Mouse (Mus musculus): ENCODE data around the gene Spon1. TPM values are rescaled to one million over a fixed set of nuclear protein-coding genes. Genes with fewer than 3 reads are reported as not detected.

Spon1 gene
- polyA plus RNA-seq, 1 experiment from 2014 or later = 72.9 TPM

DNA sequence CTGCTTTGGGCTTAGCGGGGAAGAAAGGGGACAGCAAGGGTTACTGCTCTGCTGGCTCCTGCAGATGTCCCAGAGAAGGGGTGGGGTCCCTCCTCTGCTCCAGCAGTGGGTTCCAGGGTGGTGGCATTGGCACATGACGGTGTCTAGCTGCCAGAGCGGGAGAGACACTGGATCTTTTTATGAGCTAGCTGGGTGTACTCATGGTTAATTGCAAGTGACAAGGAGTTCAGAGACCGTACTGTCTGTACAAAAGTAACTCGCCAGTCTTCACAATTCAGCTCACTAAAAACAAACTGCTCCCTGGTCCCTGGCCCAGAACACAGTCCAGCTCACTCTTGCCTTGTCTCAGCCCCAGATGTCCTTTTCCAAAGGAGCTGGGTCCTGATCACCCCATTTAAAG is 26.2 kb downstream of the Spon1 start:
- Histone ChIP-seq H3K9ac (peak overlapping the region; percentile 54), H3K36me3 (peaks cover 37% of the 10 kb centered on the region), H3K4me1 (peaks cover 54% of the 10 kb centered on the region), H3K27ac (replicated peaks) (peak overlapping the region; percentile 51), H3K27me3 (replicated peaks) (no peaks in the 10 kb centered on the region), H3K4me3 (no peak overlapping the region), H3K4me2 (no peak overlapping the region), H3K9me3 (peaks cover 4% of the 10 kb centered on the region; the same call in 1 of the 2 replicates)
- WGBS = 67% methylated on average over 5 of the region's 5 CpGs
- ATAC-seq (ENCODE audit: extremely low read depth, insufficient number of reproducible peaks, low FRiP score, low TSS enrichment) = no peak

DNA sequence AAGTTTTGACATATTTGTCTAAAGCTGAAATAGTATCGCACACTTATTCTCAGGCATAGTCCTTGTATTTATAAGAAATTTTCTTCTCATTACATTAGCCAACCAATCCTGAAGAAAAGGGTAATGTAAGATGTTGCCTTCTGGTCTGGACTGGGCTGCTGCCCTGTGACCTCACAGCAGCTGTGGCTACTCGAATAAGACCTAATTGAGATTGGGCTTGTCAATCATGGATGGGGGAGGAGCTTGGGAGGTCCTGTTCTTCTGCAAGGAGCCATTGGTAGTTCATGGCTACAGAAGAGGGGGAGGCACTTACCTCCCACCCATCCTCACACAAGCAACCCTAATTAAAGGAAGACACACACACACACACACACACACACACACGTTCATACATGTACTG is 27.1 kb downstream of the Spon1 start:
- ATAC-seq (ENCODE audit: extremely low read depth, insufficient number of reproducible peaks, low FRiP score, low TSS enrichment) = no peak
- Histone ChIP-seq H3K4me1 (peaks cover 48% of the 10 kb centered on the region), H3K4me3 (no peak overlapping the region), H3K9ac (no peak overlapping the region), H3K9me3 (peaks cover 4% of the 10 kb centered on the region; the same call in 1 of the 2 replicates), H3K4me2 (no peak overlapping the region), H3K36me3 (peaks cover 38% of the 10 kb centered on the region), H3K27me3 (replicated peaks) (no peaks in the 10 kb centered on the region), H3K27ac (replicated peaks) (no peak overlapping the region; the same call in 1 of the 2 replicates)
- WGBS = 69% methylated on average over 3 of the region's 3 CpGs

DNA sequence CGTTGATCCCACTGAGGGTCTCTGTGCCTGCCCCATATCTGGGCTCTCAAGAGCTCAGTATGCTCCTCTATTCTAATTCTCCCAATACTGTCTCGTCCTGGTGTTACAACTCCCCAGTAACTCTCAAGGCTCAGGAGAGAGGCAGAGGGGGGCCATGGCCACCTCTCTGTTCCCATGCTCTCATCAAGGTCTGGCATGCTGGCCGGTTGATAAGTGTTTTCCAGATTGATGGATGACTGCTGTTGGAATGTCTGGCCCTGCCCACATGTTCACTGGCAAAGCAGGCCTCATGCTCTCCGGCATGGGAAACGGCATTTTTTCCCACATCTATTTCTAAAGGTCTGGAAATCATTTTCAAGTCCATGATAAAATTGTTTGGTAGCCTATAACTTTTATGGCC is 29.4 kb downstream of the Spon1 start:
- Histone ChIP-seq H3K9me3 (peaks cover 4% of the 10 kb centered on the region; the same call in 1 of the 2 replicates), H3K4me2 (no peak overlapping the region), H3K4me3 (no peak overlapping the region), H3K27me3 (replicated peaks) (no peaks in the 10 kb centered on the region), H3K36me3 (peaks cover 21% of the 10 kb centered on the region), H3K9ac (no peak overlapping the region), H3K27ac (replicated peaks) (peak overlapping the region; percentile 77), H3K4me1 (peaks cover 42% of the 10 kb centered on the region)
- WGBS = 25% methylated on average over 5 of the region's 5 CpGs
- no peak; the same call in 1 of the 2 replicates for ATAC-seq (ENCODE audit: extremely low read depth, insufficient number of reproducible peaks, low FRiP score, low TSS enrichment)

DNA sequence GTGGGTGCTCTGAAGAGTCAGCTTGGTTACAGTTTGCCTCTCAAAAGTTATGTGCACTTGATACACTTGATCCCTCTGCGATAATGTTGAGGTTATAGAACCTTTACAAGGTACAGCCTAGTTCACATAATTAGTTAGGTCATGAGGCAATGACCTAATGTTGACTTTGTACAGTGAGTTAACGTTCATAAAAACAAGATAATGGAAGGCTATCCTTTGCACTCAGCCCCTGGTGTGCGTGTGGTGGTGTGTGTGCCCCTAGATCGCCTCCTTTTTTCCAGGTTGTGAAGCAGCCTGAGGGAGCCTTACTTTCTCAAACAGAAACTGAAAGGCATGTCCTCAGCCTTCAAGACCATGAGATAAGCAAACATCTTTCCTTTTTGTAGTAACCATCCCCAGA is 31.3 kb downstream of the Spon1 start:
- Histone ChIP-seq H3K27me3 (replicated peaks) (no peaks in the 10 kb centered on the region), H3K9me3 (peaks cover 4% of the 10 kb centered on the region; the same call in 1 of the 2 replicates), H3K9ac (no peak overlapping the region), H3K36me3 (0 out of 2 replicates have a peak, but pooled peaks cover 10% of the 10 kb centered on the region), H3K4me2 (no peak overlapping the region), H3K4me1 (peaks cover 33% of the 10 kb centered on the region), H3K27ac (replicated peaks) (no peak overlapping the region), H3K4me3 (no peak overlapping the region)
- 78% methylated on average over 4 of the region's 4 CpGs for WGBS
- ATAC-seq (ENCODE audit: extremely low read depth, insufficient number of reproducible peaks, low FRiP score, low TSS enrichment) = no peak

DNA sequence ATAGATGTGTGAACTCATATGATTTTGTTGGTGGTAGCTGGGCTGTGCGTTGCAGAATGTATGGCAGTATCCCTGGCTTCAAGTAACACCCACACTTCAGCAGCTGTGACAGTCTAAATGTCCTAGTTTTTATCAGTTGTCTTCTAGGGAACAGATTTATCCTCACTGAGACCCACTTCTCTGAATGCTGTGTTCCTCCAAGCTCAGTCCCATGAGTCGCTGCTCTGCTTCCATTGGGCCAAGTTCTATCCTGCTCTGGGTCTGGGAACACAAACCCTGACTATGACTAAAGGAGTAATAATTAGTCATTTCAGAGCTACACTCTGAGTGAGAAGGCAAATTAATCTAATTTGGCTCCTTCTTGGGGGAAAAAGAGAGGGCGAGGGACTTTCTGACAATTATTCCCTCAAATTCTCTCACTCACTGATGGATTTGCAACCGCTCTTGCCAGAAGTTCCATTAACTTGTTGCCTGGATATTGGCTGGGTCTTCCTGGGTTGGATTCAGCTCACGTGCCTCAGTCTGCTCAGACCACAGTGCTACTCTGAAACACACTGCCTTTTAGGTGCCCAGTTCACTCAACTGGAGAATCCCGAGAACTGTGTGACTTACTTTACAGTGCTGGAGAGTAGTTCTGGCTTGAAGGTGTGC is 32.9 kb downstream of the Spon1 start:
- H3K4me2 ChIP-seq = no peak overlapping the region
- 0 out of 2 replicates have a peak, but pooled peaks cover 7% of the 10 kb centered on the region for H3K36me3 ChIP-seq
- H3K4me3 ChIP-seq = no peak overlapping the region
- ATAC-seq (ENCODE audit: extremely low read depth, insufficient number of reproducible peaks, low FRiP score, low TSS enrichment) = no peak
- peaks cover 24% of the 10 kb centered on the region for H3K4me1 ChIP-seq
- no peak overlapping the region for H3K27ac ChIP-seq (replicated peaks)
- H3K27me3 ChIP-seq (replicated peaks) = no peaks in the 10 kb centered on the region
- WGBS = 81% methylated on average over 6 of the region's 6 CpGs
- no peak overlapping the region for H3K9ac ChIP-seq
- peaks cover 4% of the 10 kb centered on the region; the same call in 1 of the 2 replicates for H3K9me3 ChIP-seq

DNA sequence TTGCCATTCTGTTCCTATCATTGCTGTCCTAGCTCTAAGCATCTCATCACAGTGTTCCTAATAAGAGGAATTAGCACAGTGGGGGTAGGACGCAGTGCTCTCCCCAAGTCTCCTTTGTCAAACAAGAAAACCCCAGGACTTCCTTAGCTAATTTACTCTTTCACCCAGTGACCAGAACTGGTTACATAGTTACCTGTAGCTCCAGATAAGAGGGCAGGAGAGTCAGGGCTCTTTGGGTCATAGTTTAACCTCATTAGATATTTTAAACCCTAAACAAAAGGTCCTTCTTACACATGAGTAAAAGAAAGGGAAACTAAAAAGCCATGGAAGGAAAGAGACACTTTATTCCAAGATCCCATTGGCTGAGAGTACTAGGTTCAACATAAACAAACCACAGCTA is 44.0 kb downstream of the Spon1 start:
- WGBS = 87% methylated on average over 1 of the region's 1 CpGs

DNA sequence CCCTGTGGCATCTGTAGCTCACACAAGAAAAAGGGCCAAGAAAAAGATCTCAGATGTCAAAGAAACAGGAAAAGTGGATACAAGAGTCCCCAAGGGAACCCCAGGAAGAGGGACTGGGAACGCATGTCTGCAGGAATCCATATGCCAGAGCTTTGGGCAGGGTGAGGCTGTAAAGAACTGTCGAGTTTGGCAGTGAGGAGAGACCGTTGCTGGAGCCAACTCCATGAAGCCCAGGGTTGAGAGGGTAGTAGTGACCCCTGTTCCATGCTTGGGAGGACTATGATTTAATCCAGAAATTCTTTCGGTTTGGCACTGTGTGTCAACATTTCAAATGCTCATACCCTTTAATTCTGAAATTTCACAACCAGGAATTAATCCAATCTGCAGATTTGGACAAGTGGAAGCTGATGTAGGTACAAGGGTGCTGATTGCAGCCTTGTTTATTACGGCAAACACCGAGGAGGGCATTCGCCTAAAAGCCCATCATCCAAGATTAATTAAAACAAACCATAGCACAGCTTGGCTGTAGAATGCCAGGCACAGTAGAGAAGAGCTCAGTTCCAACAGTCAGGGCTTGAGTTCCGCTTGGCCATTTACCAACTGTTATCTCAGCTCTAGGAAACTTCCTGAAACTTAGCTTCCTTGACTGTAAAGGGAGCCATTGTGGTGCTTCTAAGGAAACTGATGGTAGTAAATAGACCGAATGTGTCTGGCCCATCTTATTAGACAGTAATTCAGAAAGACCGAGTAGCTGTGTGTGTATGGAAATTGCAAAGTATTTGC is 45.8 kb downstream of the Spon1 start:
- 55% methylated on average over 10 of the region's 10 CpGs for whole genome bisulfite sequencing
- H3K4me2 ChIP-seq = no peak overlapping the region
- H3K9me3 ChIP-seq = no peaks in the 10 kb centered on the region; the same call in 1 of the 2 replicates
- H3K27me3 ChIP-seq (replicated peaks) = no peaks in the 10 kb centered on the region
- ATAC-seq (ENCODE audit: extremely low read depth, insufficient number of reproducible peaks, low FRiP score, low TSS enrichment) = no peak
- 0 out of 2 replicates have a peak, but pooled peaks cover 3% of the 10 kb centered on the region for H3K36me3 ChIP-seq
- H3K4me1 ChIP-seq = peaks cover 45% of the 10 kb centered on the region
- H3K27ac ChIP-seq (replicated peaks) = peak overlapping the region; percentile 48
- H3K4me3 ChIP-seq = no peak overlapping the region
- H3K9ac ChIP-seq = no peak overlapping the region

More for the DNA sequence above, 44.0 kb downstream of the Spon1 start:
- H3K27me3 ChIP-seq (replicated peaks) = no peaks in the 10 kb centered on the region
- 0 out of 2 replicates have a peak, but pooled peaks cover 3% of the 10 kb centered on the region for H3K36me3 ChIP-seq
- no peak overlapping the region for H3K27ac ChIP-seq (replicated peaks)
- H3K4me1 ChIP-seq = peaks cover 29% of the 10 kb centered on the region
- H3K9ac ChIP-seq = no peak overlapping the region
- no peak for ATAC-seq (ENCODE audit: extremely low read depth, insufficient number of reproducible peaks, low FRiP score, low TSS enrichment)
- H3K4me3 ChIP-seq = no peak overlapping the region
- H3K9me3 ChIP-seq = no peaks in the 10 kb centered on the region; the same call in 1 of the 2 replicates
- no peak overlapping the region for H3K4me2 ChIP-seq

DNA sequence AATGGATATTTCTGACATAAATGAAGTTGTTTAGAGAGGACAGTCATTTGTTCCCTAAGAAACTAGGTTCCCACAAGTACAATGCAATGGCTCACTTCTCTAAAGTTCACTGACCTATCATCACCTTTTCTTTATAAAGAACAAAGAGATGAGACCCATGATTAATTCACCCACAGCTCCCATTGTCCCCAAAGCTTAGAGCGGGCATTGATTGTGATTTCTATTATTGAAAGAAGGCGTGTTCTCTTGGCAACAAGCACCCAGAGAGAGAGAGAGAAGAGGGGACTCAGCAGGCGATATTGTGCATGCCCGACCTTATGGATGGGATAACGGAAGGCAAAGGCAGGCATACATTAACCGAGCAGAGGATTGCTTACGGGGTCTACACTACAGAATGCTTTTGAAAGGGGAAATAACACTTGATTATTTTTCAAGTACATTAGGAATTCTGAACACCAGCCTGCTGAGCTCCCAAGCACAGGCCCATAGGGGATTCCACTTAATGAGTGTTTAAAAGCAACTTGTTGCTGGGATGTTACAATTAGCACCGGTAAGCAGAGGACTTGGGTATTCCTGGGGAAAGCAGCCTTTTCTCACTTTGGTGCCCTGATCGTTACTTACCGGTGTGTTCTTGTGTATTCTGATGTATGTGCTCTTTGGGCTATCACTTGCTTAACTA is 48.4 kb downstream of the Spon1 start:
- H3K27me3 ChIP-seq (replicated peaks) = no peaks in the 10 kb centered on the region
- WGBS = 89% methylated on average over 10 of the region's 10 CpGs
- H3K9ac ChIP-seq = no peak overlapping the region
- H3K4me1 ChIP-seq = peaks cover 67% of the 10 kb centered on the region
- H3K9me3 ChIP-seq = no peaks in the 10 kb centered on the region
- no peak overlapping the region for H3K4me2 ChIP-seq
- no peaks in the 10 kb centered on the region for H3K36me3 ChIP-seq
- ATAC-seq (ENCODE audit: extremely low read depth, insufficient number of reproducible peaks, low FRiP score, low TSS enrichment) = no peak
- no peak overlapping the region for H3K27ac ChIP-seq (replicated peaks)
- no peak overlapping the region for H3K4me3 ChIP-seq

DNA sequence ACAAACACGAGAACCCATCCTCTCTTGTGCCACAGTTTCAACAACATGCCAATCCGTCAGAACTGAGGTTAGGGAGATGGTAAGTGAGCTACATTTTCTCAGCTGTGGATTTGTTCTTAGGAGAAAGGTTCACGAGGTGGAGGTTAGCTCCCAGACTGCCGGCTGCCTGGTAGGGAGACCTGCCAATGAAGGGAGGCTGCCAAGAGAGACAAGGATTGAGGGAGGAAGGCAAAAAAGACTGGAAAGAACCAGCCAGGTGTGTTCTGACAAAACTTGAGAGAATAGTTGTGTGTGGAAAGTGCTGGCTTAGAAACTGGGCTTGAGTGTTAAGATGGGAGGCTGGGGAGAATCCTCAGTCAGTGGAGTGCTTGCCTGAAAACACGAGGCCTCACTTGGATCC is 49.9 kb downstream of the Spon1 start:
- Histone ChIP-seq H3K9ac (peak overlapping the region; percentile 29; the same call in 1 of the 2 replicates), H3K4me1 (peaks cover 73% of the 10 kb centered on the region), H3K4me3 (no peak overlapping the region), H3K27ac (replicated peaks) (peak overlapping the region; percentile 80), H3K36me3 (no peaks in the 10 kb centered on the region), H3K4me2 (no peak overlapping the region), H3K27me3 (replicated peaks) (no peaks in the 10 kb centered on the region), H3K9me3 (no peaks in the 10 kb centered on the region)
- WGBS = 58% methylated on average over 5 of the region's 5 CpGs
- ATAC-seq (ENCODE audit: extremely low read depth, insufficient number of reproducible peaks, low FRiP score, low TSS enrichment) = no peak

DNA sequence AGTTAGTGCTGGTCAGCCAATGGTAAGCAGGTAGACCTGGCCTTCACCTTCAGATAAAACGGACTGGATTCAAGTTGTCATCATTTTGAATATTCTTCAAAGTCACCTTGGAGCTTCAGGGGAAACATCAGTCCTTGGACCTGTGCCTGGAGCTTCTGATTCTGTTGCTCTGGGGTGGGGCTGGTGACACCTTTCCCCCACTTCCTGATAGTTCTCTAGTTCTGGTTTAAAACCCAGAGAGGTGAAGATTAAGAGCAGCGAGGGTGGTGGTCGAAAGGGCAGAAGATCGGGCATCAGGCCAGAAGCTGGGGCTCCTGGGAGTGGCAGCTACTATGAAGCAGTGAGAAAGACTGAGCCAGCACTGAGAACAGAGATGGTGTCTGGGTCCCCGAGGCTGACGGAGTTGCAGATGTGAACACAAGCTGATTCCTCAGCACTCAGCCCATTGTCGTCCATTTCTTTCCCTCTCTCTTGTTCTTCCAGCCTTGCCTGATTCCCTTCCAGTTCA is 51.1 kb downstream of the Spon1 start:
- ATAC-seq (ENCODE audit: extremely low read depth, insufficient number of reproducible peaks, low FRiP score, low TSS enrichment) = no peak
- H3K9ac ChIP-seq = no peak overlapping the region
- H3K4me3 ChIP-seq = no peak overlapping the region
- peak overlapping the region; percentile 80 for H3K27ac ChIP-seq (replicated peaks)
- 24% methylated on average over 7 of the region's 7 CpGs for WGBS
- no peaks in the 10 kb centered on the region for H3K9me3 ChIP-seq
- H3K27me3 ChIP-seq (replicated peaks) = no peaks in the 10 kb centered on the region
- H3K4me1 ChIP-seq = peaks cover 70% of the 10 kb centered on the region
- H3K36me3 ChIP-seq = no peaks in the 10 kb centered on the region
- H3K4me2 ChIP-seq = no peak overlapping the region

DNA sequence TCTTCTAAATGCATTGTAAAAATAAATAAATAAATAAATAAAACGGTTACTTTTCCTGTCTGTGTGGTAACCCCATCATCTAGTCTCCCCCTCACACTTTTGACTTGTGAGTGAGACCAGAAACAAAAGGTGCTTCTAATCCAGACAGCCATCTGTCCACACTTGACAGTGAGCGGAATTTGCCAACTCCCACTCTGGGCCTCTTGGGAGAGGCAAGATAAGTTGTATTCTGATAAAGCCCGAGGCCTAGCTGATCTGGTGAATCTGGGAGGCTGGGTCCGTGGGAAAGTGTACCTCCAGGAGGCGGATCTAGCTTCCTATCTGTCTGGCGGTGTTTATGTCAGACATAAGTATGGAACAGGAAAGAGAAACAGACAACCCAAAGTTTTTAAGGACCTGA is 52.3 kb downstream of the Spon1 start:
- 0 out of 2 replicates have a peak overlapping the region, but pooled peaks have one; percentile 12 for H3K9ac ChIP-seq
- H3K9me3 ChIP-seq = no peaks in the 10 kb centered on the region
- no peak overlapping the region for H3K4me3 ChIP-seq
- peak overlapping the region; percentile 80 for H3K27ac ChIP-seq (replicated peaks)
- no peak for ATAC-seq (ENCODE audit: extremely low read depth, insufficient number of reproducible peaks, low FRiP score, low TSS enrichment)
- WGBS = 7% methylated on average over 6 of the region's 6 CpGs
- peaks cover 73% of the 10 kb centered on the region for H3K4me1 ChIP-seq
- H3K27me3 ChIP-seq (replicated peaks) = no peaks in the 10 kb centered on the region
- no peaks in the 10 kb centered on the region for H3K36me3 ChIP-seq
- peak overlapping the region; percentile 37 for H3K4me2 ChIP-seq
